Mouse (Mus musculus): ENCODE data around the gene L3hypdh.
A peak's percentile ranks its signal among the peaks of the same experiment; 100 is the strongest.

Gene L3hypdh

GRCm38 (mm10) chr12:72085329-72086165 lies at the start of gene L3hypdh, which contains the start of gene Jkamp:
L3hypdh (minus strand) TSS chr12:72085439.
Jkamp (plus strand) TSS chr12:72085589.
- DNase-seq = peak; percentile 98

GRCm38 (mm10) chr12:72129203-72129602 lies 44.0 kb upstream of the L3hypdh start:
- DNase-seq = no peak

GRCm38 (mm10) chr12:72115686-72116345 lies 30.6 kb upstream of the L3hypdh start:
- no peak for DNase-seq

GRCm38 (mm10) chr12:72115126-72115525 lies 29.9 kb upstream of the L3hypdh start:
- DNase-seq = no peak

GRCm38 (mm10) chr12:72104525-72105281 lies 19.5 kb upstream of the L3hypdh start:
- peak; percentile 68 to 82 for DNase-seq

GRCm38 (mm10) chr12:72104027-72104426 lies 18.8 kb upstream of the L3hypdh start:
- no peak for DNase-seq

GRCm38 (mm10) chr12:72102776-72103175 lies 17.5 kb upstream of the L3hypdh start:
- DNase-seq = no peak

GRCm38 (mm10) chr12:72096966-72097365 lies 11.7 kb upstream of the L3hypdh start:
- DNase-seq = no peak

- DNase-seq = no peak
Observed at GRCm38 (mm10) chr12:72089802-72090201, 4.6 kb upstream of the L3hypdh start.

GRCm38 (mm10) chr12:72086166-72086825 lies 1.1 kb upstream of the L3hypdh start:
- no peak for DNase-seq

GRCm38 (mm10) chr12:72085024-72085328 lies 263 bp downstream of the L3hypdh start:
- no peak for DNase-seq

- DNase-seq = peak in 1 of 2 experiments; percentile 48
Observed at GRCm38 (mm10) chr12:72084261-72085023, 797 bp downstream of the L3hypdh start.

GRCm38 (mm10) chr12:72083265-72083664 lies 2.0 kb downstream of the L3hypdh start:
- DNase-seq = no peak

- no peak for DNase-seq
Observed at GRCm38 (mm10) chr12:72082370-72082769, 2.9 kb downstream of the L3hypdh start.

GRCm38 (mm10) chr12:72081961-72082360 lies 3.3 kb downstream of the L3hypdh start:
- DNase-seq = no peak

- no peak for DNase-seq
Observed at GRCm38 (mm10) chr12:72078248-72078647, 7.0 kb downstream of the L3hypdh start.

- DNase-seq = peak; percentile 86 to 92
Observed at GRCm38 (mm10) chr12:72070327-72071269, 14.6 kb downstream of the L3hypdh start, which contains the start of gene Gpr135. Gpr135 (minus strand) TSS chr12:72071125.

GRCm38 (mm10) chr12:72069626-72070326 lies 15.5 kb downstream of the L3hypdh start:
- DNase-seq = no peak

GRCm38 (mm10) chr12:72057780-72058179 lies 27.5 kb downstream of the L3hypdh start:
- no peak for DNase-seq

GRCm38 (mm10) chr12:72053851-72054250 lies 31.4 kb downstream of the L3hypdh start:
- no peak for DNase-seq
